Mouse (Mus musculus) MEL-GATA-1-ER (cell line): ENCODE measurements around the gene Arhgdia.
"Not testable (repeated sequence)": the region's sequence is repeated elsewhere in the genome, so short reads cannot be mapped to it uniquely, and the experiment has no call there.

Source experiments
- DNase-seq: peaks from one replicate; pipeline ENCODE4 v3.0.0-alpha.2; 2012; ENCODE audit warnings: low read depth; ENCODE audit errors: extremely low read depth

The Arhgdia gene

GRCm38 (mm10) chr11:120613976-120614375 lies 32.6 kb upstream of the Arhgdia start:
- DNase-seq = no peak

- no peak for DNase-seq
These were observed 32.1 kb upstream of the Arhgdia start for GRCm38 (mm10) chr11:120613481-120613972.

GRCm38 (mm10) chr11:120612763-120613162 lies 31.3 kb upstream of the Arhgdia start:
- no peak for DNase-seq

GRCm38 (mm10) chr11:120610477-120611046 lies 29.1 kb upstream of the Arhgdia start:
- no peak for DNase-seq

- no peak for DNase-seq
These were observed 27.8 kb upstream of the Arhgdia start for GRCm38 (mm10) chr11:120609250-120609649.

GRCm38 (mm10) chr11:120608241-120609034 lies 27.0 kb upstream of the Arhgdia start, which contains the start of gene Npb:
Gene Npb, plus strand, starts transcription at chr11:120608477.
- DNase-seq = no peak

- DNase-seq = no peak
These were observed 25.3 kb upstream of the Arhgdia start for GRCm38 (mm10) chr11:120606764-120607163.

GRCm38 (mm10) chr11:120605667-120606066 lies 24.2 kb upstream of the Arhgdia start:
- DNase-seq = no peak

- no peak for DNase-seq
These were observed 22.1 kb upstream of the Arhgdia start for GRCm38 (mm10) chr11:120603545-120603944.

GRCm38 (mm10) chr11:120600716-120601115 lies 19.3 kb upstream of the Arhgdia start:
- no peak for DNase-seq

GRCm38 (mm10) chr11:120598990-120599549 lies 17.6 kb upstream of the Arhgdia start:
- DNase-seq = no peak

GRCm38 (mm10) chr11:120598283-120598989 lies 17.0 kb upstream of the Arhgdia start, which contains the start of the genes Alyref and Anapc11:
Gene Alyref, minus strand, starts transcription at chr11:120598365.
Gene Anapc11, plus strand, starts transcription at chr11:120598421.
- DNase-seq = peak; percentile 78

GRCm38 (mm10) chr11:120597240-120598235 lies 16.1 kb upstream of the Arhgdia start:
- no peak for DNase-seq

GRCm38 (mm10) chr11:120588531-120588930 lies 7.1 kb upstream of the Arhgdia start:
- DNase-seq = peak; percentile 78

GRCm38 (mm10) chr11:120583937-120584336 lies 2.5 kb upstream of the Arhgdia start:
- no peak for DNase-seq

- DNase-seq = not testable (repeated sequence)
These were observed 1.5 kb upstream of the Arhgdia start for GRCm38 (mm10) chr11:120582982-120583293.

GRCm38 (mm10) chr11:120582268-120582981 lies 1.0 kb upstream of the Arhgdia start:
- peak; percentile 54 for DNase-seq

- DNase-seq = no peak
These were observed 523 bp downstream of the Arhgdia start for GRCm38 (mm10) chr11:120580871-120581331.

GRCm38 (mm10) chr11:120580190-120580589 lies 1.2 kb downstream of the Arhgdia start:
- peak; percentile 58 for DNase-seq
